Mouse (Mus musculus) testis, adult 2 months (tissue): ENCODE results near the gene Arsg.

Experiments
- CTCF ChIP-seq: fragments of 200-500 bp; IDR thresholded peaks from 2 replicates; pipeline ENCODE4 v1.5.1; 2012; ENCODE audit warnings: low read depth, mild to moderate bottlenecking, inconsistent platforms, low read length, moderate library complexity; ENCODE audit not compliant: control insufficient read depth, insufficient read depth, insufficient replicate concordance
- POLR2A ChIP-seq: fragments of 200-500 bp; IDR thresholded peaks from 2 replicates; pipeline ENCODE4 v1.6.1; 2012; ENCODE audit warnings: low read depth, mild to moderate bottlenecking, inconsistent platforms, low read length, moderate library complexity; ENCODE audit not compliant: control insufficient read depth

- no peak for TF ChIP-seq POLR2A
- no peak for TF ChIP-seq CTCF
Observed at GRCm38 (mm10) chr11:109557419-109557818, 84.2 kb downstream of the Arsg start.
